Comparison of ENCODE assay signal across 30 mouse cellular contexts in the genomic region with DNA sequence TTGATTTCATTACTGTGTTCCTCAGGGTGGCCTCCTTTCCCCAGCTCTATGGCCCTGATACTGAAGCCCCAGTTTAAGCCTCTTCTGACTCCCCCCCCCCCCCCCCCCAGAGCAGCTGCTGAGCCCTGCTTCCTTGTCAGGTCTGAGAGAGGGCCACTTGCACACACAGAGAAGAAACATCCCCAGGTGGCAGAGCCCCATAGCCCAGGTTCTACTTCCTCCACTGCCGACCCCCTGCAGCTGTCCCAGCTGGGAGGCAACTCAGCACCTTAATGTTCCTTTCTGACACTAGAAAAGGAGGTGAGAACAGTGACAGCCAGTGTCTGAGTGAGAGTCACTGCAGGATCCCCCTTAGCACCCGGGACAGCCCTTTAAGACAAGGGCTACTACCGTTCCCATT. TPM values are rescaled to one million over a fixed set of nuclear protein-coding genes. Genes with fewer than 3 reads are reported as not detected.
DNase-seq lines count a peak whose midpoint lies in the region; TF ChIP-seq lines count a peak whose summit lies in the region.
"Had no signal": no experiment of that assay in that cellular context is flagged by ENCODE, and none has a peak within 500 bp of the region (broad histone marks: within the 10 kb centered on the region; RNA-seq: fewer than 3 reads in every experiment).

No protein-coding gene starts in this region.

- no peak overlapping the region for H3K4me3 ChIP-seq in cerebellum, adult 2 months (replicated peaks; ENCODE audit: insufficient read depth, low read depth, low read length)
- H3K4me3 ChIP-seq: embryonic facial prominence, embryonic 12.5 days; embryonic facial prominence, embryonic 15.5 days; gastrocnemius, adult 2 months; heart, embryonic 12.5 days; heart, embryonic 15.5 days had no signal

- no peak for TF ChIP-seq POLR2A in cerebellum, adult 2 months (IDR thresholded peaks at IDR 0.05; ENCODE audit: borderline replicate concordance, insufficient read depth, low read length)

- DNase-seq in cerebellum, adult 2 months = no peak
- DNase-seq in cerebellum, adult 9-10 months = no peak
- DNase-seq in A20 (ENCODE audit: low read depth, low spot score) = peak; percentile 73
- DNase-seq in thymus, postnatal 10 days (ENCODE audit: low spot score in 2 of 2) = peak; percentile 42 to 48
- DNase-seq in thymus, postnatal 4 days = peak; percentile 51
- no peak for DNase-seq in kidney, postnatal 36 days
- DNase-seq in embryo, embryonic 10 days (ENCODE audit: low spot score) = no peak
- DNase-seq: adrenal gland, adult 8-10 months; adrenal gland, postnatal 25 days; cerebellum, adult 8-10 months; forebrain, postnatal 0 days; gastrocnemius, adult 2 months; gastrocnemius, postnatal 14 days; heart, adult 18-20 months; heart, postnatal 10 days; heart, postnatal 4 days had no signal

- H3K4me1 ChIP-seq in cerebellum, adult 2 months (ENCODE audit: control insufficient read depth, insufficient read depth, low read length) = peaks cover 31% of the 10 kb centered on the region

- WGBS in cerebellum, adult 2 months = 65% methylated on average over 3 of the region's 3 CpGs

- TF ChIP-seq CTCF in cerebellum, adult 2 months (IDR thresholded peaks at IDR 0.05; ENCODE audit: borderline replicate concordance, insufficient read depth, low read depth, low read length) = no peak

- no peaks in the 10 kb centered on the region for H3K27me3 ChIP-seq in cerebellum, adult 2 months (ENCODE audit: control insufficient read depth, insufficient read depth, low read length)

- peak overlapping the region; percentile 83; the same call in 1 of the 2 replicates for H3K27ac ChIP-seq in cerebellum, adult 2 months (ENCODE audit: insufficient read depth, low read length)
- H3K27ac ChIP-seq: embryonic facial prominence, embryonic 12.5 days; embryonic facial prominence, embryonic 15.5 days; gastrocnemius, adult 2 months; heart, embryonic 15.5 days; hindbrain, embryonic 14.5 days; hindbrain, postnatal 0 days had no signal

RNA-seq across cellular contexts. Expression of a gene that starts 4.0 kb away (rescaled TPM):
- polyA plus RNA-seq in cerebellum, adult 2 months (2012; rRNA removed) = 568 and 602 TPM in 2 replicates

RNA-seq across cellular contexts. Expression of a gene that starts 6.8 kb away (rescaled TPM):
- 88.7 and 97.0 TPM in 2 replicates for polyA plus RNA-seq in cerebellum, adult 2 months (2012; rRNA removed)

RNA-seq across cellular contexts. Expression of a gene that starts 21.9 kb away (rescaled TPM):
- polyA plus RNA-seq in cerebellum, adult 2 months (2012; rRNA removed) = 207 and 209 TPM in 2 replicates

RNA-seq across cellular contexts. Expression of a gene that starts 22.4 kb away (rescaled TPM):
- polyA plus RNA-seq in cerebellum, adult 2 months (2012; rRNA removed) = 5.5 and 8.0 TPM in 2 replicates
- polyA plus RNA-seq: brain, embryonic 14.5 days; C2C12; CD4-positive, CD25-positive, alpha-beta regulatory T cell, adult 4 months; embryonic facial prominence, embryonic 15.5 days; forebrain, embryonic 11.5 days; forebrain, embryonic 14.5 days; forebrain, postnatal 0 days; frontal cortex, adult 2 months; heart, embryonic 12.5 days; heart, embryonic 15.5 days; hindbrain, embryonic 11.5 days; hindbrain, embryonic 14.5 days; hindbrain, postnatal 0 days; inflammation-experienced regulatory T-cells, adult 6 months had no signal

RNA-seq across cellular contexts. Expression of a gene that starts 35.8 kb away (rescaled TPM):
- polyA plus RNA-seq in cerebellum, adult 2 months (2012; rRNA removed) = 0.11 and 0.13 TPM in 2 replicates
- polyA plus RNA-seq: C2C12; embryonic facial prominence, embryonic 12.5 days; embryonic facial prominence, embryonic 15.5 days; forebrain, embryonic 11.5 days; forebrain, embryonic 14.5 days; forebrain, postnatal 0 days; heart, embryonic 12.5 days; heart, embryonic 15.5 days; hindbrain, embryonic 11.5 days; hindbrain, embryonic 14.5 days had no signal

Comparison
In these comparisons a context has a peak if more than half of its experiments do, and no peak if none do; other contexts are left out.
1. DNase-seq: peak in A20 (single experiment), thymus, postnatal 10 days (2 of 2) and thymus, postnatal 4 days (single experiment); none in cerebellum, adult 2 months (0 of 2), cerebellum, adult 9-10 months (single experiment), kidney, postnatal 36 days (0 of 2) and embryo, embryonic 10 days (single experiment).